ENCODE assay signal across 26 mouse cellular contexts in the genomic region with DNA sequence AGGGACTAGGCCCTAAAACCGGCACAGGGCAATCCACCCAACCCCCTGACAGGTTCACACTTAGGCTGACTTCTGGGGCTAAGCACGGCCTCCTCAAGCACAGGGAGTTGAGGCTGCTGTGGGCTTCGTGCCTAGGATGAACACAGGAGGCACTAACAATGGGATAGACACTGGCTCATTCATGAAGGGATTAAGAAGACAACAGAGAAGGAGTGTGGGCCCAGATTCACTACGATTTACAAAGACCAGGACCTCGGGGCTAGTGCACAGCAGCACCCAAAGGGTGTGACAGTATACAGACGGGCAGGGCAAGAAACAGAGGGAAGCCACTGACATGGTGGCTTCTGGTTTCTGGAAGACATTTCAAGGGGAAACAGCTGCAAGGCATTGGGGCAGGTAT.
"Had no signal": no experiment of that assay in that cellular context is flagged by ENCODE, and none has a peak within 500 bp of the region (broad histone marks: within the 10 kb centered on the region; RNA-seq: fewer than 3 reads in every experiment).

No protein-coding gene starts in this region.

- H3K4me3 ChIP-seq: gastrocnemius, adult 2 months; heart, embryonic 10.5 days; heart, embryonic 12.5 days; hindbrain, embryonic 13.5 days; hindbrain, embryonic 15.5 days; kidney, embryonic 15.5 days; limb, embryonic 10.5 days; limb, embryonic 12.5 days; liver, embryonic 13.5 days; liver, embryonic 15.5 days had no signal

- DNase-seq: gastrocnemius, adult 2 months; gastrocnemius, postnatal 10 days; gastrocnemius, postnatal 25 days; heart, adult 18-20 months; heart, postnatal 10 days; kidney, adult 11 months; kidney, adult 2 months; kidney, adult 9 months; kidney, postnatal 14 days; kidney, postnatal 36 days; layer of hippocampus, adult 9-11 months; layer of hippocampus, postnatal 36 days; liver; liver, embryonic 13.5 days had no signal

- H3K4me2 ChIP-seq: heart, embryonic 12.5 days; hindbrain, embryonic 13.5 days; hindbrain, embryonic 15.5 days; kidney, embryonic 15.5 days; limb, embryonic 12.5 days; liver, embryonic 11.5 days; liver, embryonic 13.5 days; liver, embryonic 15.5 days had no signal

- H3K27me3 ChIP-seq: heart, embryonic 12.5 days; hindbrain, embryonic 13.5 days; hindbrain, embryonic 15.5 days; kidney, embryonic 15.5 days; limb, embryonic 12.5 days; liver, embryonic 13.5 days; liver, embryonic 15.5 days had no signal

- H3K27ac ChIP-seq: gastrocnemius, adult 2 months; heart, embryonic 10.5 days; hindbrain, embryonic 13.5 days; hindbrain, embryonic 15.5 days; hindbrain, postnatal 0 days; kidney, embryonic 15.5 days; kidney, postnatal 0 days; limb, embryonic 10.5 days; limb, embryonic 12.5 days; liver, embryonic 13.5 days; liver, embryonic 15.5 days had no signal

- ATAC-seq: hindbrain, postnatal 0 days; intestine, embryonic 16.5 days had no signal

- H3K36me3 ChIP-seq: heart, embryonic 10.5 days; heart, embryonic 12.5 days; hindbrain, embryonic 13.5 days; hindbrain, embryonic 15.5 days; kidney, embryonic 15.5 days had no signal

- H3K9ac ChIP-seq: heart, embryonic 12.5 days; hindbrain, embryonic 13.5 days; hindbrain, embryonic 15.5 days; kidney, embryonic 15.5 days; limb, embryonic 12.5 days; liver, embryonic 15.5 days had no signal

- H3K9me3 ChIP-seq: heart, embryonic 10.5 days; heart, embryonic 12.5 days; hindbrain, embryonic 13.5 days; hindbrain, embryonic 15.5 days; kidney, embryonic 15.5 days; limb, embryonic 10.5 days; limb, embryonic 12.5 days; liver, embryonic 13.5 days; liver, embryonic 15.5 days had no signal
